Mouse (Mus musculus) colon, adult 2 months (tissue): ENCODE data around the gene Myo18a. TPM values are rescaled to one million over a fixed set of nuclear protein-coding genes. Genes with fewer than 3 reads are reported as not detected.

Experiments
- polyA plus RNA-seq: library from polyadenylated mRNA; depleted of rRNA; stranded (reverse); fragments of >200 nt; gene quantifications from 2 replicates; pipeline ENCODE4 v1.2.3, GENCODE M21; 2012; rRNA removed

The Myo18a gene
- 109 and 119 TPM in 2 replicates for polyA plus RNA-seq

GRCm38 (mm10) chr11:77762783-77763672, at the start of gene Myo18a:
Gene Myo18a (plus strand): TSS chr11:77763246.

DNA sequence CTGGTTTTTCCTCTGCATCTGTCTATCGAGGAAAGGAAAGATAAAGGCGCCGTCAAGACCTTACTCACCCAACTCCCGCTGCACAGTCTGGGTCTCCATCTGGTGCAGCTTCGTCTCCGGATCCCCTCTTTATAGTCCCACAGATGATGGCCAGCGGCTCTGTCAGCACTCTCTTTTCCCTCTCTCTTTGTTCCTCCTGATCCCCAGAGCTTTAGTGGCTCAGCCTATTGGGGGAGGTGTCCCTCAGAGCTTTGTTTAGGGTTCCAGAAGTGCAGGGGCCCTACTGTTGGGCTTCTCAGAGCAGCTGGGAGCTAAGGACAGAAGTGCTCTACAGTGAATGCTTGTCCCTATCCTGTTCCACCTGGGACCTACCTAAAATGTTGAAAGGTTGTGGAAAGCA, 37.9 kb upstream of the Myo18a start, which contains the start of gene Cryba1:
Cryba1 (minus strand) TSS at position 101 of the 400 bp plus-strand sequence.

GRCm38 (mm10) chr11:77787707-77788106, 24.7 kb downstream of the Myo18a start, which contains the start of gene Gm10277:
Gene Gm10277 (minus strand): TSS chr11:77787747.

GRCm38 (mm10) chr11:77893787-77894718, 131.0 kb downstream of the Myo18a start, which contains the start of gene Pipox:
Gene Pipox (minus strand): TSS chr11:77894096.

Other genes starting within 250 kb of the Myo18a start
- 2.2 and 2.5 TPM in 2 replicates for gene Abhd15, start 248.1 kb upstream of the Myo18a start, polyA plus RNA-seq
- gene Trp53i13, start 247.3 kb upstream of the Myo18a start, polyA plus RNA-seq = 24.3 and 28.4 TPM in 2 replicates
- not detected in 2 replicates for gene Gm10392, start 244.0 kb upstream of the Myo18a start, polyA plus RNA-seq
- gene Taok1, start 155.4 kb upstream of the Myo18a start, polyA plus RNA-seq = 2.3 and 2.4 TPM in 2 replicates
- gene Nufip2, start 77.1 kb upstream of the Myo18a start, polyA plus RNA-seq = 10.1 and 12.6 TPM in 2 replicates
- gene Cryba1, start 38.0 kb upstream of the Myo18a start, polyA plus RNA-seq = not detected in 2 replicates
- not detected in 2 replicates for gene Gm10277, start 24.5 kb downstream of the Myo18a start, polyA plus RNA-seq
- 0.64 and 0.74 TPM in 2 replicates for gene Pipox, start 130.8 kb downstream of the Myo18a start, polyA plus RNA-seq
- 1.0 and 1.2 TPM in 2 replicates for gene Sez6, start 167.6 kb downstream of the Myo18a start, polyA plus RNA-seq
- gene Phf12, start 219.5 kb downstream of the Myo18a start, polyA plus RNA-seq = 50.8 and 51.8 TPM in 2 replicates